Mouse (Mus musculus) cerebellum, adult 9-10 months (tissue): ENCODE measurements around the gene 2610001J05Rik.

Source experiments
- DNase-seq: peaks from one replicate; pipeline ENCODE4 v3.0.0; 2022

Gene 2610001J05Rik

DNA sequence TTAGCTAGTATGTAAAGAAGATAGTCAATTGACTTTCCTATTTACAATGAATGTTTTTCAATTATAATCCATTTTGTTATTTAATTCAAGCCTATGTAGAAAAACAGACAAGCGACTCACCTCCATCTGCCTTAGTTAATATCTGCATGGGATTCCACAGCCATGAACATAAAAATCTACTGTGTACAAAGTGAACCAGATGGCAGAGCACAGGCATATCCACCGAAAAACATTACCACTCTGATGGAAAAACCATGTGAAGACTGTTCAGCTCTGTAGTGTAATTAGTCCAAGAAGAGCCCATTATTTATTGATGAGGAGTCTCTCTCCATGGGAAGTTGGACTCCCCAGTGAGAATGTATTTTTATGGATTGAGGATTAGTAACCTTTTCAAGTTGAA is 38.5 kb downstream of the 2610001J05Rik start:
- peak; percentile 55 for DNase-seq

DNA sequence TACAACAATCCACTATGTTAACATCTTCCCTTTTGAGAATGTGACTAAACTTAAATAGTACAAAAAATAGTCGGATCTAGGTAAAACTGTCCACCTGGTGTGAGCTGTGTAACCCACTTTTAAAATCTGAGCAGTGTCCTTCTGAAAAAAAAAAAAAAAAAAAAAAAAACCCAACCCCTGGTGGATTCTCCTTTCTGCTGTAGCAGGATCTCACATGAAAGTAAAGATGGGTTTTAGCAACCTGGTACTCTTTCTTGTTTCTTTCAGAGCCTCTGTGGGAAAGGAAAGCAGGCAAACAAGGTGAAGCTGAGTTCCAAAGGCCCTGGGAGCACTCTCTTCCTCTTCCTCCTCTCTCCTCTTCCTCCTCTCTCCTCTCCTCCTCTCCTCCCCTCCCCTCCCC is 42.4 kb downstream of the 2610001J05Rik start:
- DNase-seq, result no peak
